Mouse (Mus musculus): ENCODE data around the gene Dab2ip.
A peak's percentile ranks its signal among the peaks of the same experiment; 100 is the strongest.

The Dab2ip gene

DNA sequence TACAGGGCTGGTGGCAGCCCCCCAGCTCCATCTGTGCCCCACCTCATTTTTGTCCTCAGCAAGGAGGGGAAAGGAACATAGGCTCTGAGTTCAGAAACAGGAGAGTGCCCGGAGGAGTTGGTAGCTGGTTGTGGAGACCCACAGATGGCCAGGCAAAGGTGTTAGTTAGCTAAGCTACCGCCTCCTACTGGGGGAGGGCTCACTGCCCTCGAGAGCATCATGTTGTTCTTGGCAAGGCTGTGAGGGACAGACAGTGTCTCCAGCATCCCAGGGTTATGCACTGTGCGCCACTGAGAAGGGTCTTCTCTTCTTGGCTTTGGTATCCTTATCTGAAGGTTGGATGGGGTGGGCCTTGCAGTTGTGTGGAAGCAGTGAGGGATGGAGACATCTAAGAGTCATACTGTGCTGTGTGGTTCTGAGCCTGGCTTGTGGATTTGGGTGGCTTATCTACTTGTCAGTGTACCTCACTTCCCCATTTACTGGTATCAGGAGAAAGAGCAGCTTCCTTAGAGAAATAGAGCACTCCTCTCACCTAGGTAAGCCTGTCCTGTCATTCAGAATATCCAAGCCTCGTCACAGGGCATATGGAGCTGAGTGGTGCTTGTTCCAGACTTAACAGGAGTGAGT is 66.4 kb downstream of the Dab2ip start:
- DNase-seq, result no peak

DNA sequence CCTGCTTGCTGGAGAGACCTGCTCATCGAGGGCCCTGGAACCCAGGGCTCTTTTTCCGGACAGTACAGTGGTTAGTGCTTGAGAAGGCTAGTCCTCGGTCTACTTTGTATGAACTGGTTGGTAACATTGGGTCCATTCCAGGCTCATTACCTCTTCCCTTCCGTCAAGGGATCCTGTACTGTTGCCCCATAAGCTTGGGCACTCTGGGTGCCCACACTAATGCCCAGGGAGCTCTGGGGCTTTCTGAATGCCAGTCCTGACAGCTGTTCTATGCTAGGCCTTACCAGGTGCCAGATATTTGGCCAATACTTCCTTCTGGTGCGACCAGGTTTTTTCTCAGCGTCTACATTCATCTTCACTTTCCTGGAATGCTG is 66.9 kb downstream of the Dab2ip start:
- DNase-seq, result no peak

DNA sequence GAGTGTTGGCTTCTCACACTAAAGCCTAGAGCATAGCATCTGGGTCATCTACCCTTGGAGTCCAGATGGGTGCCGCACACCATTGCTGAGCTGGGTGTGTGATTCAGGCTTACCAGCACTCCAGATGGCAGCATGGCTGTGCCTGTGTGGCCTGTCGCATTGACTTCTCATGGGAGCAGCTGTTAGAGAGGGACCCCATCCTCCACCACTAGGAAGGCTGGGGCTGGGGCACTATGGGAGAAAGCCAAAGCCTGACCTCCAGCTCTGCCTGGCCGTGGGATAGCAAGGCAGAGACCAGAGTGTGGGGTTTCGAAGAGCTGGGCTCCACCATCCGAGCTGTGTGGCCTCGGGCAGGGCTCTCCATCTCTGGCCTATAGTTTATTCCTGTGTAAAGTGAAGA is 67.5 kb downstream of the Dab2ip start:
- DNase-seq, result no peak

DNA sequence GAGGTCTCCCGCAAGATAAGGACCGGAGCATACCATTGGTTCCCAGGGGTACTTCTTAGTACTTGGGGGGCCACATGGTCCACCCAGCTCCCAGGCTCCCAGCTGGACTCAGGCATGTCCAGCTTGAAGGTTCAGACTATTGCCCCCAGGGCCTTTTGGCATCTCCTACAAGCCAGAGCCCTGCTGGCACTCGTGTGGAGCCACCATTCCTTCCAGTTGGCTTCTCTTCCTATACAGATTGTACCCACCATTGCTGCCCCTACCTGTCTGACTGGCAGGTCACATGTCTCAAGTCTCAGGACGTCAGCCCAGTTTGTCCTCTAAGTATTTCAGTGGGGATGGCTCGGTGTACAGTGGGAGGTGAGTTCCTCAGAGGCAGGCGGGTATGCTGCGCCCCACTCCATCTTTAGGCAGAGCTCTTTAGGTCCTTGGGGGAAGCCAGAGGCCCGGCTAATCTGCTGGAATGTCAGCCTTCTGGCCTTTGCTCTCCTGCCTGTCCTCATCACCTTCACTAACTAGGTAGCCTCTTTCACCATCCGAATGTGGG is 68.2 kb downstream of the Dab2ip start:
- no peak for DNase-seq

DNA sequence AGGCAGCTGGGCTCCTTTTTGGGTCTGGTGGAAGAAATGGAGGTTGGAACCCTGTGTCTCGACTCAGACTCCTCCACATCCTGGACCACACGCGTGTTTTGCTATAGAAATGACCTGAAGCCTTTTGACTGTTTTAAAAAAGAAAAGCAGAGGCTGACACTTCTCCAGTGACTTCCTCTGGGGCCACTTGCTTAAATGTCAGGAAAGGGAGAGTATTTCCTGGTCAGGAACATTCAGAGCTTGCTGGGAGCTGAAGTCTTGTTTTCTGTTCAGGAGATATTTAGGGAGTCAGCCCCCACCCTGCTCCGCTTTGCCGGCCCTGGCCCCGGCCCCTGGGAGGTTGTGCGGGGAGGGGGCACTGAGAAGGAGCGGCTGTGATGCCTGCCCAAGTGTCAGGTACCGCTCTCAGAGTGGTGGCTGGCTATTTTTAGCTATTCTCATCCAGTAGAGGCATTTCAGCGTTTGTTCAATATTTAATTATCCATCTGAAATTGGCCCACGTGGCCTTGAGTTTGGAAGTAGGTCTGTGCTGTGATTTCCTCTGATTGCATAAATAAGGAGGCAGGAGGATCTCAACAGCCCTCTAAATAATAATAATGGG is 69.3 kb downstream of the Dab2ip start:
- peak; percentile 33 for DNase-seq

DNA sequence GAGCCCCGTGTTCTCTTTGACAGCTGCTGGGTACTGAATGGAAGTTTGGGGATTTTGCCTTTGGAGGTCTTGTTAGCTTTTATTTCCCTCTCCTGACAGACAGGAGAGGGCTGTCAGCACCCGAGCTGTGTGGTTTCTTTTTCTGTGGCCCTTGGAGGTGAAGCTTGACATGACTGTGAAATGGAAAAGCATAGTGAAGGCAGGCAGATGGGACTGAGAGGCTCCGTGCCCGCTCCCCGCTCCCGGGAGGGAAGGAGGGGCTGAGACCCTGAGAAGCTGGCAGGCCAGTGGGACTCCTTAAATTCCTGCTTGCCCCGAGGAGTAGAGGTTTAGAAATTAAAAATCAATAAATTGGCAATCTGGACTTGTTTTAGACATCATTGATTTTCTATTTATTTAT is 70.0 kb downstream of the Dab2ip start:
- DNase-seq, result no peak

DNA sequence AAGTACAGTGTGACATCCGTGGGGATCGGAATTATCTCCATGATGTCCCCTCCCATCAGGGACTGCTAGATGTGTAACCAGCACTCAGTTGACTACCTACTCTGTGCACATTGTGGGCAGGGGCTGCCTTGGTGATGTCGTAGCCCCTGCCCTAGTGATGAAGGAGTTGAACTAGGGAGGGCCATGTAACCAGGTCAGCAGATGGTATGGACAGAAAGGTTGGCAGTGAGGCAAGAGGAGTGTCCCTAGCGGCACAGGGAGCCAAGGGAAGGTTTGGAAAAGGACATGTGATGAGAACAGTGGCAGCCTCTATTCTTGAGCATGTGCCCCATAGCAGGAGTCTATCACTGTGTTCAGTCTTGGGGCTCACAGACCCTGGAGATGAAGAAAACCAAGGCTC is 70.6 kb downstream of the Dab2ip start:
- no peak for DNase-seq

DNA sequence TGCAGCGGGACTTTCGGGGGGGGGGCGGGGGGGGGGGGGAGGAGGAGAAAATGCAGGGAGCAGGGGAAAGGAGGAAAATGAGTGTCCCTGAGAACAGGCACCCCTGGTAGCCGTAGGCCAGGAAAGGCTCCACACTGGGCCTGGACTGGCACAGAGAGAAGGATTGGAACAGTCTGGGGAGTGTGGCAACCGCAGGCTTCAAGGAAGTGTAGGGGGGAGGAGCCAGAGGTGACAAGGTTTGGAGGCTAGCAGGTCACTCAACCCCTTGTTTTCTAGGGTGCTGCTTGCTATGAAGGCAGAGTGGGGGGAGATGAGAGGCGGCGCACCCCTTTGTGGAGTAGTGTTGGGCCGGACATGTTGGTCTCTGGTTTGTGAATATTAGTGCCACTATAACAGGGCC is 71.1 kb downstream of the Dab2ip start:
- peak; percentile 50 for DNase-seq

DNA sequence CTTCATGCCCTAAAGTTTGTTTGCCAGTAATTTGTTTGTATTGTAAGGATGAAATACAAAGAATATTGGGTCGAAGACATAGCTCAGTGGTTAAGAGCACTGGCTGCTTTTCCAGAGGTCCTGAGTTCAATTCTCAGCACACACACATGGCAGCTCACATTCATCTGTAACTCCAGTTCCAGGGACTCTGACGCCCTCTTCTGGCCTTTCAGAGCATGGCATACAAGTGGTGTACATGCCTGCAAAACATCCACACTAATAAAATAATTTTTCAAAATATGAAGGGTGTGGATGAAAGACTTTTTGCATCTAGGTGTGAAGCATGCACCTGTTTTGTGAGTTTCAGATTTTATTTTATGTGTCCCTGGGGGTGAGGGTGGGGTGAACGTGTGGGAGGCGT is 75.3 kb downstream of the Dab2ip start:
- DNase-seq, result no peak

DNA sequence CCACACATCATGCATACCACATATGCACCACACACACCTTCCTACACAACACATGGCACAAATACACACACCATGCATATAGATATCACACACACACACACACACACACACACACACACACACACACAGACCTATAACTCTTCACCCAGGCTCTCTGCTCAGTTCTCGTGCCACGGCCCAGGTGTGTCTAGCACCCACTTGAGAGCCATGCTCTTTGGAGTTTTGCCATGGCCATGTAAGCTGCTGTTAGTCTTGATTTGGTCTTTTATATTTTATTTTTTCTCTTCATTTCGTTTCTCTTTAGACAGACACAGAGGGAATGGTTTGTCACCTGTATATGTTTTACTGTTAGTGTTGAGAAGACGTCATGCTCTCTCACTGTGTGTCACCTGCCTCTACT is 76.9 kb downstream of the Dab2ip start:
- DNase-seq, result peak; percentile 55

DNA sequence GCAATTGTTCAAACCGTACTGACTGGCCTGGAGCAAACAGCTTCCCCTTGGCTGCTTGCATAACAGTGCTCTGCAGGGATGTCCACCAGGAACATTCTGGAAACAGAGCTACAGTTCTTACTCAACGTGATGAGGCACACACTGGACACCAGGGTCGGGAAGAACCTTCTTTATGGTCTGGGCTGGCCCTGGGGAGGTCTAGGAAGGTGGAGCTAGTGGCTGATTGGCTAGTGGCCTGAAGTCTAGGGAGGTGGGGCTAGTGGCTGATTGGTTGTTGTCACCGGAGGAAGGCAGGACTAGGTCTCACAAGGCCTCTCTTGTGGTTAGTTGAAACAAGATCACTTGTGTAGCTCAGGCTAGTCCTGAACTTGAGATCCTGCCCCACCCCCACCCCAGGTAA is 77.5 kb downstream of the Dab2ip start:
- DNase-seq, result no peak

DNA sequence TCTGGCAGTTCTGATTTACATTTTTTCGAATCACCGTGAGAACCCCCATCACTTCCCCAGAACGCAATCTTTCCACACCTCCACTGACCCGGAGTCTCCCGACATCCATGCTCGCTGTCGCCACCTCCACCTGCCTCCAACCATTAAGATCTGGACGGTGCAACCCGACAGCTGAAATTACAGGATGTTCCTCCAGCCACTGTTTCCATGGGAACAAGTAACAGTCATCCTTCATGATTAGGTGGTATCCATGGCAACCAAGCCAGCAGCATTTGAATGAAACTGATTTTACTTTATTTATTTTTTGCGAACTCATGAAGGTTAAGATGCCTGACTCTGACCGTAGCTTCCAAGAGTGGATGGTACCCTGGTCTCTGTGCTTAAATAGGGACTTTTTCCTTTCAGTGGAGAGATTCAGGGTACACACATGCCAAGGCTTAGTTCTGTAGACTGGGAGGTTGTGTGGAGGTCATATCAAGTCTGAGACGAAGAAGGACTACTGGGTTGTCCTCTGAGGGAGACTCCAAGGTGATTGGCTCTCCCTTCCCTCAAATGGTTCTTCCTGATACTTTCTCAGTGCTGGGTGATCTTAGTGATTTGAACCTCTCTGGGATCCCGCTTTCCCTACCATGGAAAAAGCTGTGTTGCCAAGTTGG is 79.9 kb downstream of the Dab2ip start:
- DNase-seq, result no peak

DNA sequence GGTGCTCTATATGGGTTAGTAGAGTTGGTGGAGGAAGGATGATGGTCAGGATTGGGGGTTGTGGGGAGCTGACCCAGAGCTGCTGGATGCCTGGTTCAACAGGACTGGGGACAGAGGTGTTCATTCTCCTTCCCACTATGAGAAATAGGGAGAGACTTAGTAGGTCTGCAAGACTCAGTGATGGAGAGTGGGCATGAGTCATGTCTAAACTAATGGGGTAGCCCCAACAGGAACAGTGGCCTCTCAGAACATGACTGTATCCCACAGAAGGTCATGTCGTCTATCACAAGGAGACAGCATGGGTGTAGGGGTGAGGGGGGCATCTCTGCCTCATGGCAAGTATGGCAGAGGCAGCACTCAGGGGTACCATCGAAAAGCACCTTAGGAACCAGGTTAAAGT is 81.7 kb downstream of the Dab2ip start:
- DNase-seq, result no peak

DNA sequence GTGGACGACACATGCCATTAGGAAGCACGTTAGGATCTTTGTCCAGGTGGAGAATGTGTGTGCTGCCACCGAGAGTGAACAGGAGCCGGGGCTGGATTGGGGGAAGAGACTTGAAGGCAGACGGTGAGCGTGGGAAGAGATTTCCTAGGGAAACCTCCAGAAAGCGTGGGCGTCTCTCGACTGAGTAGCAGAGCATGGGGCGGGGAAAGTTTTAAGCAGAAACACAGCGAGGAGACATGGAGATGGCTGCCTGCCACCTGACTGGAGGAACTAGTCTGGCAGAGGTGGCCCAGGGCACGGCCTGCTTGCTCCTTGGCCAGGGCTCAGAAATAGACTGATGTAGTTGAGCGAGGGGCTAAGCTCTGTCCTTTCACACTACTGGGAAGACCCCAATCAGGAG is 82.5 kb downstream of the Dab2ip start:
- peak; percentile 70 for DNase-seq

DNA sequence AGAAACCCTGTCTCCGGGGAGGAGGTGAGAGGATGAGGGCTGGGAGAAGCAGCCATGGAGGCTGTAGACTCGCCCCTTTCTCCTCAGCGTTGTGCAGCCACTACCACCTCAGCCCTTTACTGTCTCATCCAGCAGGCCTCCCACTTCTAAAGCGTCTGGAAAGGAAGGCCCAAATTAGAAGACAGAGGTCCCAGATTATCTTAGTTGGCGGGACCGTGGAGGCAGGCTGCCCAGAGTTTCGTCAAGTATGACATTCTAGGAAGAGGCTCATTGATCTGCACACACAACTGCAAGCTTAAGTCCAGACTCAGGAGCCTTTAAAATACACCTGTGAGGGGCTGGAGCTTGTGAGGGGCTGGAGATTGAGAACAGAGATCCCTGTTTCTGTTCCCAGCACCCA is 84.2 kb downstream of the Dab2ip start:
- DNase-seq, result no peak

DNA sequence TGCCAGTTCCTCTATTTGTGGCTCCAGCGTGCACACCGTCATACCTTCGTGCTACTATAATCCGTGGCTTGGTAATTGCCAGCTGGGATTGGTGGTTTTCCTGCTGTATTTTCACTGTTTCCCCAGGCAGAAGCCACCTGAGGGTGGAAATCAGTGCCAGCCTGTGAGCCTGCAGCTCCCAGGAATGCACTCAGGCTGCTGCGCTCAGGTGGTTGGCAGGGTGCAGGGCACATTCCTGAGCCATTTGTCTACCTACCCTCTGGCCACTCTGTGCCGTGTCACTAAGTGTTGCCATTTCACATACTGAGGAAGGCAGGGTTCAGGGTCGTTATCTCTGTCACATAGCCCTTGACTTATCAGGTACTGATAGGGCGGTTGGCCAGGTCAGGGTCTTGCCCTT is 88.5 kb downstream of the Dab2ip start:
- peak; percentile 68 for DNase-seq

DNA sequence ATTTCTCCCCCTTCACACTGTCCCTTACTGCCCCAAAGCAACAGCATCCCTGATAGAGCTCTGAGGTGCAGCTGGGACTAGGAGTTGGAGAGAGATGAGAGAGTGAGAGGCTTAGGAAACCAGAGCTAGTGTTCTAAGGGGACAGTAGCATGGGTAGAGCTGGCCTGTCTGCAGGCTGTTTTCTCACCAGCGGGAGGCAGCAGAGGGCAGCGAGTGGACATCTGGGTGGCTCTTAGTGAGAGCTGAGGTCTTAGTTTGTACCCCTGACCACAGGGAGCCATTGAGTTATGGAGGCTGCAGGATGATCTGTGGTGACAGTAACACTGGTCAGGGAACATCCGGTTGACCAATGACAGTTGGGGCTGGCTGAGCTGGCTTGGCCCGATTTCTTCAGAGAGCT is 91.6 kb downstream of the Dab2ip start:
- DNase-seq, result peak; percentile 92

DNA sequence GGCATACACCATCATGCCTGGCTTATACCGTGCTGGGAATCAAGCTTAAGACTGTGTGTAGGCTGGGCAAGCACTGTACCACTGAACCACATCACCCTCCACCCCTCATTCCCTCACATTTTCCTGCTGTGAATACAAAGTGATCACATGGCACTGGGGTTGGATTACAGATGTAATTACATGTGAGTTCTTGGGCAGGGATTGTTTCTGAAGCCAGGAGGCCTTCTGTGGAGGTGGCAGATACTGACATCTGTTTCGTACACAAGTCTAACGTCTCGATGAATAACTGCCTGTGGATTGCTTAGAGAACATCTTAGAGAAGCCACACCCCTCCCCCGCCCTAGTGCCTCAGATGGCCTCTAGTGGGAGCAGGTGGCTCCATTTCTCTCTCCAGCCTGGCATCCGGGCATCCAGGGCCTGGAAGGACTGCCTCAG is 93.2 kb downstream of the Dab2ip start:
- peak; percentile 75 for DNase-seq

DNA sequence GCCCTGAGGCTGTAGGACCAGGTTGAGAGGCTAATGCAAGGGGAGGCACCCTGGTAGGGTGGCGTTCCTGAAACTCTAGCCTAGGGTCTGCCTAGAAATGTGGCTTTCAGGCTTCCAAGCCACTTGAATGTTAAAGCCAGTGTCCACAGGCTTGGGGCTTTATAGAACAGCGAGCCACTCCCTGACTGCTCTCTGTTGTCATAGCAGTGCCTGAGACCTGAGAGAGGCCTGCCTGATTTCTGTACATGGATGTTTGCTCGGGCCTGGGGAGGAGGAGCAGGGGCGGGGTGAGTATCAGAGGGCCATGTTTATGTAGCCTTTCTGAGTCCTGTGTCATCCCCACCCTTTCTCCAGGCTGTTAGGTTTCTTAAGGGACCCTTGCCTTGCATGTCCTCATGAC is 94.9 kb downstream of the Dab2ip start:
- DNase-seq, result no peak

DNA sequence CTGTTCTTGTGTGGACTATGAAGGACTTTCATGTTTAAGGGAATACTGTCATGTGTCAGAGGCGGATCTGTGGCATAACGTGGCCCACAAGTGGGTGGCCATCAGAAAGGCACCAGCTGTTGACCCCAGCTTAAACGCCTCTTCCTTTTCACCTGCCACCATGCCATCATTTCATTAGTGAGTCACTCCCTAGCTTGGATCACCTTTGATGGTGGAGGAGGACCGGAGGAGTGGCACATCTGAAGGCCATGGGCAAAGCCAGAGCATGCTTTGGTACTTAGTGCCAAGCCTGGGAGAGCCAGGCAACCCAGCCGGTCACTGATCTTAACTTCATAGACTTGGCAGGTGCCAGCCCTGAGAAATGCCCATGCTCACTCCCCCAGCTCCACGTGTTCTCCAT is 96.7 kb downstream of the Dab2ip start:
- no peak for DNase-seq

DNA sequence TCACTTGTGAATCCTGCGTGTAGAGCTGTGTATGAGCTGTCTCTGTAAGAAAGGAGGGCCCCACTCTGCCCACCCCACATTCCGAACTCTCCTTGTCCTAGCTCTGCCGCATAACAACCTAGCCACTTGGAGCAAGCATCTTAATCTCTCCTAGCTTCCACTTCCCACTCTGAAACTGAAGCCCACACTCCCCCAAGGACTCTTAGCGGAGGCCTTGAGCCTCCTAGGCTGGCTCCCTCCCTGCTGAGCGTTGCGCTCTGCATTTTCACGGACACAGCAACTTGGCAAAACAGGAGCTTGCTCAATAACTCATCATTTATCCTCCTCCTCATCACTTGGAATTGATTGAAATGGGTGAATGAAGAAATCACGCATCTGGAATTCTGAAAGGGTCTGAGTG is 97.9 kb downstream of the Dab2ip start:
- no peak for DNase-seq

DNA sequence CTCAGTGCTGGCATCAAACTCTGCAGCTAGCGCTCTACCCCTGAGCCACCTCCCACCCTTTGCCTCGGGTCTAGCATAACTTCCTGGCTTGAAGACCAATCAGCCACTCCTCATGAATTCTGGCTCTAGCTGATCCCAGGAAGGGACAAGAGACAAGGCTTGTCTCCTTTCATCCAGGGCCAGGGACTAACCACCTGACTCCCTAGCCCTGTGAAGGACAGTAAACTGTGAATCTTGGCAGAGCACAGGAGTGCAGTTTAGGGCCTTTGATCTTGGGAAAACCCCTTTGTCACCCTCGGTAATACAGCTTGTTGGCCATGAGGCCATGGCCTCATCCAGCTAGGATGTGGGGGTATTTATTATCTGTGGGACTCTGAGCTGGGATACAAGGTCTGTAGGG is 100.2 kb downstream of the Dab2ip start:
- no peak for DNase-seq

DNA sequence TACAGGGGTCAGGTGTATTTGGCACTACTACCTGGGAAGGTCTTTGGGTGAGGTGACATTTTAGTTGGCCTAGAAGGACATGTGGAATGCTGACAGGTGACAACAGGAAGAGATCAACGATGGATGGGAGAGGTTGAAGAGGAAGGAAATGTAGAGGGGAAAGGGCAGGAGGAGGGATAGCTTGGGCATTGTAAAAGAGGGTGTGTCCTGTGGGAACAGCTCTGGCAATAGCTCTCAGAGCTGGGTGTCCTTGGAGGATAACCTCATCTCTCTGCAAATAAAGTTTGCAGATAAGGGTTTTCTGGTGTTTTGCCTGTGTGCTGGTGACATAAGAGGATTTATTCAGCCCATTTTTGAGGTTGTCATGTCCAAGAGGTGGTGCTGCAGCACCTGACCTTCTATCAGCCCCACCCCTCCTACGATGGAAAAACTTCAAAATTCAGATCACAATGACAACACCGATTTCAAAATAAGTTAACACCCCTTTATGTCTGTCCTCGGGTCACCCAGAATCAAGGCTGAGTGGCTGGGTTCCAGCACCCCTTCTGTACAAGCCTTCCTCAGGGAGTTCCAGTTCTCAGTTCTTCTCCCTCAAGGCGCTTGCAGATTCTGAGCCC is 101.6 kb downstream of the Dab2ip start:
- no peak for DNase-seq

DNA sequence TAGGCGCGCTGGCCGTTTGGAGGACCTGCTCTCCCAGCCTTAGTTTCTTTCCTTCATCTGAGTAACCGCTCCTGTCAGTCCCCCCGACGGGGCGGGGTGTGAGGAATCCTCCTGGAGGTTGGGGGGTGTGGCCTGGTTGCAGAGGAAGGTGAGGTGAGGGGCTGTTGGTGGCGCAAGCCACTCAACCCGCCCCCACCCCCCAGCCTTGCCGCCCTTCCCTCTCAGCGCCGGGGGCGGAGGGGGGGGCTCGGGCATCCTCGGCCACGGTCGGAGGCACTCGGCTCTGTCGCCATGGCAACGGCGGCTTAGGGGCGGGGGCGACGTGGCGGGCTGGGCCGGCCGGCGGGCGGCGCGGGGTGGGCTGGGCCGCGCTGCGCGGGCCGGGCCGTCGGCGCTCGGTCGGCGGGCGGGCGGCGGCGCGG is 102.9 kb downstream of the Dab2ip start:
- DNase-seq, result peak; percentile 78

Measured in lung, postnatal 36 days (tissue).